Mouse (Mus musculus) kidney, adult 18-20 months (tissue): ENCODE results near the gene Megf9.

Source experiments
- DNase-seq: peaks from one replicate; pipeline ENCODE4 v3.0.0; 2021

Gene Megf9

DNA sequence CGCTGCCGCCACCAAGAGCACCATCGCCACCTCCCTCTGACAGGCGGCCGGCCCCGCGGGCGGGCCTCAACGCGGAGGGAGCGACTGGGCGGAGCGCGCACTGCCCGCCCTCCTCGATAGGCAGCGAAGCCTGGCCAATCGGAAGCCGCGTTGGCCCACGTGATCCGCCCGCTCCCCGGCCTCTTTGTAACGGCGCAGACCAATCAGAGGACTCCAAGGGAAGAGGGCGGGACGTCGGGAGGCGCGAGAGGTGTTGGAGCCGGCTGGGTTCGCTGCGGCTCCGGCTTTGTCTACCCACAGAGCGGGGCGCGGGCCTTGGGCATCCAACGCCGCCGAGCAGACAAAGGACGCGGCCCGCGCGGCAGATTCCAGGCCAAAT lies at the start of gene Megf9:
Gene Megf9, minus strand, starts transcription at position 105 of the 379 bp plus-strand sequence.
- DNase-seq, result peak; percentile 97

DNA sequence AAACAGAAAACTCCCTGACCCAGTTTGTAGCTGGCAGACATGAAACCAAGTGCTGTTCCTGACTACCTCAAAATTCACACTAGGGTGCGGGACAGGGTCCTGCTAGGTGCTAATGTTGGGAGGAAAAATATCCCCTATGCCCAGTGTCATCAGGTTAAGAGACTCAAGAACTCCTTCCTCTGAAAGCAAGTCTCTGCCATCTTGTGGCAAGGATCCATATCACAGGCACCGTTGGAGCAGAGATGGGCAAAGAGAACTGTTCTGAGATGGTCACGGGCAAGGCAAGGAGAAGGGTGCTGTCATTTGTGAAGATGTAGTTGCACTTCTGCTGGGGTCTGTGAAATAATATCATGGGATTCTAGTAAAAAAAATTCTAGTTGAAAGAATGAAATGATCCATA lies 44.9 kb upstream of the Megf9 start:
- peak; percentile 46 for DNase-seq

DNA sequence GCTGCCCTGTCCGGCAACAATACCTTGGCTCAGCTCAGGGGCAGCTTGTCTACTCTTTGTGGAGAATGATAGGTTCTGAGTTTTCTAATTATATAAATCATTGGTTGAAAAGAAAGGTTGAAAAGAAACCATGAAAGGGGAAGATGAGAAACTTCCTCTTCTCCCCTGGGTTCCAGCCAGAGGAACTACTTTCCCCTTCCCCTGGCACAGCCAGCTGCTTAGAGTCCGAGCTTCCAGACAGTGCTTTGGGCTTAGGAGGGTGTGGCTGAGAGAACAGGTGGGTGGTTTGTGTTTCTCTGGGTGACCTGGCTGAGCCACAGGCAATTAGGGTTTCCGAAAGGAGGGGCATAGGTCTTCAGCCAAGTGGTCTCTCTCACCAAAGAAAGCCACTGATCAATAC lies 43.5 kb upstream of the Megf9 start:
- no peak for DNase-seq

DNA sequence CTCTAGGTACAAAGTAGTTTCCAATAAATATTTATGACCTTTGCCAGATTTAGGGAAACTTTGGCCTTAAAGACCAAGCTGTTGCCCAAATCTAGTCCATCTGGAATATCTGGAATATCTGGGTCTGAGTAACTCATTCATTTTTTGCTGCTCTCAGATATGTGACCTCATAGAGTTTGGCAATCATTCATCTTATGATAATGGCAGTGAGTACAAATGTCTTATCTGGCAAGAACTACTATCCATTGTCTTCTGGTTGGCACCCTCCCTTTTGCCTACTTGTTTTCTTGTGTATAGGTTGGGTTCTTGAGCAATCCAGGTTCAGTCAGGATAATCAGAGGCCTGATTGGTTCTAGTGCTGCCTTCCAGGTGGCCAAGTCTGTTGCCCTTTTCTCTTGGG lies 41.3 kb upstream of the Megf9 start:
- no peak for DNase-seq

DNA sequence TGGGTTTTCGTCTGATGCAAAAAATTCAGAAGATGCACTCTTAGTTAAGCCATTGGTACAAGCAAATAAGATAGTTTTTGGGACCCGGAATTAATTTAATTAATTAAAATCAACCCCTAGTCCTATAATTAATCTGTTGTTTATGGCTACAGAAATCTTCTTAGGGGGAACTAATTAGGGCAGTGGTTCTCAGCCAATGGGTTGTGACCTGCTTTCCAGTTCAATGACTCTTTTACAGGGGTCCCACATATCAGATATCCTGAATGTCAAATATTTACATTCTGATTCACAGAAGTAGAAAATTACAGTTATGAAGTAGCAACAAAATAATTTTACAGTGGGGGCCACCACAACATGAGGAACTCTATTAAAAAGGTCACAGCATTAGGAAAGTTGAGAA lies 39.1 kb upstream of the Megf9 start:
- no peak for DNase-seq

DNA sequence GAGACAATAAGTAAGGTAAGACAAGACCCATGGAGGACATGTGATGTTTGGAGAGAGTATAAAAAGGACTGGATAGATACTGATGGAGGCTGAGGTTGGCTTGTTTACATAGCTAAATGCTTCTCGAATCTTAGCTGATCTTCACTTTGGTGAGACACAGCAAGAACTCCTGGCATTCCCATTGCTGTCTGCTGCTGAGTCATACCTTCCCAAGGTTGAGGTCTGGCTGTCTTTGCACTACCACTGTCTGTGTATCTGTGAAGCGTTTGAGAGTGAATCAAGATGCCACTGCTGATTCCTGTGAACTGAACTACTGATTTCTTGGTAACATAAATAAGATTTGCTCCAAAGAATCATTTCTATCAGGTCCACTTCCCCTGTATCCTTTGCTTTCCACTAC lies 19.1 kb upstream of the Megf9 start:
- DNase-seq, result no peak

DNA sequence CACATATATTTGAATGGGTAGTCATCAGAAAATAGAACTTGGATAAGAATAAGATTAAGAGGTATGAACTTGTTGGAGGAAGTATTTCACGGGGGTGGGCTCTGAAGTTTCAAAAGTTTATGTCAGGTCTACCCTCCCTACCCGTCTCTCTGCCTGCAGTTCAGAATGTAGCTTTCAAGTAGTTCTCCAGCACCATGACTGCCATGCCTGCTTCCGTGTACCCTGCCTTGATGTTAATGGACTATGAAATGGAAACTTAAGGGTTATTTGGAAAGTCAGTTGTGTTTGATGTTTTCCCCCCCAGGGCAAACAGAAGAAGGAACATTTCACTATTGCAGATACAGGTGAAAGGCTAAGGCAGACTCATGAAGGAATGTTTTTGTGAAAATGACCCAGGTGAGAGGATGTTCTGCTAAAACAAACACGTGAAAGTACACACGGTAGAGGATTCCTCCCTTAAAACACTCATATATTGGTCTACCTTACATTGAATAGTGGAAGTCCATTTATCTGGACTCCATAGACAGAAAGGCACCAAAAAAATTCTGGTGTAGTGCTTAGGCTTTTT lies 18.5 kb upstream of the Megf9 start:
- DNase-seq, result no peak

DNA sequence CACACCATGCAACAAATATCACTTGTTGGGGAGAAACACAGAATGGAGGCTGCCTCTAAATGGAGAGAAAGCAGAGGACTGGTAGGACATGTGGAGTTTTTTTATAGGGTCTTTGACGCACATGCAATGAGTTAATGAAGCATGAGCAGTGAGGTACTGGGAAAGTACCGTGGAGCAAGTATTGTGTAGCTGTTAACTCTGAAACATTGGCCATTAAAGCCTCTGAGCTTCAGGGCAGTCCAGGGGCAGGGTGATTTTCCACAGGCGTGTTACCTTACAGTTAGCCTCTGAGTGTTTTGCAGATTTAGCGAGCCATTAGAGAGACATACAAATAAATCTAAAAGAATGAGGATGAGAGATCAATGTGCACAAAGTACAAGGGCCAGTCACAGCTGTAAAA lies 17.3 kb upstream of the Megf9 start:
- no peak for DNase-seq

DNA sequence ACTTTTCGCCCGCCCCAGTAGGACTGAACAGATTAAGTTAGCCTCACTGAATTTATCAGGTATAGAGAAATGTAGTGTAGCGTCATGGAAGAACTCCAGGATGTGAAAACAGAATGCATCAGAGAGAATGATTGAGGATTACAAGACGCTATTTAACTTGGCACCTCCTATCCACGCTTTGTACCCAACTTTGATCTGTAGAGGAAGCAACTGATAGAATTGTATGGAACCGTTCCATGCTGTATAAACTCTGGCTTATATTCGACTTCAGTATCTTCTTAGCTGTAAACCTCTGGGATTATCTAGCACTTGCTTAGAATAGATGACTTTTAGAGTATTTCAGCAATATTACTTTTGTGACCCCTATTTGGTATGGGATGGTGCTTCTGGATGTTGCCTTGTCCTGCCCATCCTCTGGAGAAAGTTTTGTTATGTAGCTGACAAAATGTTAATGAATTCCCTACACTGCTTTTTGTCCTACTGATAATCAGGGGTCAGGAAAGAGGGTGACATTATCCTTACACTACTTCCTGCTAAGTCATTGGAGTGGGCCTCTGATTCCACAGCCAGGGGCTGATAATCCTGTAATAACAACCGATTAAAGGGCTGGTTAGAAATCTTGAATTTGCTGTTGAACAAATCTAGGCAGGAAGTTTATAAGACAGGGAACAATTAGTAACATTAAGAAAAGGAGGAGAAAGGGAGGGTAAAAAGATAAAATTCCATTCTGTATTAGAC lies 12.8 kb upstream of the Megf9 start:
- DNase-seq, result no peak

DNA sequence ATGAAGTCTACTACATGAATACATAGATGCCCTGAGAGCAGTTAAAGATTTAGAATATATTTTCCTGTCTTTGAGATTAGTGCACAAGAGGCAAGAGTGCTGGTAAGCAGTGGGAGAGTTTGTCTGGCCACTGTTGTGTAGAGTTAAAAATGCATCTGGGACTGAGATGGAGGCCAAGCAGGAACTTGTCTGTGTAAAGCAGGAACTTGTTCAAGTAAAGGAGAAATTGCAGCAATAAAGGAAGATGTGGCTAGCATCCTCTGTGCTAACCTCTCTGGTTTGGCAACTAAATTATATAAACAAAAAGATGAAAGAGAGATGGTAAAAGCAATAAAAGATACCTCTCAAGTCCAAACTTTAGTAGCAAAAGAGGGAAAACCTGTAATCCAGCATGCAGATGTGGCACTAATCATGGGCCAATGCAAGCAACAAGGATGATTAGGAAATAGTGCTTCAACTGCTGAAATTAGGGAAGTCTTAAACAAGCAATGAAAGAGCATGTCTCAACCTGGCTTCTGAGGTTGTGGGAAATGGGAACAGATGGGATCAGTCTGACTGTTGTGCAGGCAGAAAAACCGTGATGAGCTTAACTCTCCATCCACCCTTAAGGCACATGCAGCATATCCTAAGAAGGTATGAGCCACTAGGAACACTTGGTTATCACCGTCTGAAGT lies 11.2 kb upstream of the Megf9 start:
- DNase-seq, result no peak

DNA sequence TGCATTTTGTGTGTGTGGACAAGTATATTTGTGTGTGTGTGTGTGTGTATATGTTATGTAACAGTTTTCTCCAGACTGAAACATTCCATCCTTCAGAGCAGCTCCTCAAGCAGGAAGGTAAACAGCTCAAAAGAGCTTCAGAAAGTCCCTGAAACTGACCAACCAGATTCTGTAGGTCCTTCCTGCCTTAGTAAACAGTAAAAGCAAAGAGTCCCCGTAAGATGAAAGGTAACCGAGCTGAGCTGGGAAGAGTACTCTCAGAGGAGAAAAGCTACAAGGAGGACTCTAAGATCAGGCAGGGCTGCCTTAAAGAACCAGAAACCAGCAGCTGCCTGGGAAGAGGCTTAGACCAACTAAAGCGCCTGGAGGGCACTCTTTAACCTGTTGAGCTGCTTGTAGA lies 9.6 kb upstream of the Megf9 start:
- DNase-seq, result no peak

DNA sequence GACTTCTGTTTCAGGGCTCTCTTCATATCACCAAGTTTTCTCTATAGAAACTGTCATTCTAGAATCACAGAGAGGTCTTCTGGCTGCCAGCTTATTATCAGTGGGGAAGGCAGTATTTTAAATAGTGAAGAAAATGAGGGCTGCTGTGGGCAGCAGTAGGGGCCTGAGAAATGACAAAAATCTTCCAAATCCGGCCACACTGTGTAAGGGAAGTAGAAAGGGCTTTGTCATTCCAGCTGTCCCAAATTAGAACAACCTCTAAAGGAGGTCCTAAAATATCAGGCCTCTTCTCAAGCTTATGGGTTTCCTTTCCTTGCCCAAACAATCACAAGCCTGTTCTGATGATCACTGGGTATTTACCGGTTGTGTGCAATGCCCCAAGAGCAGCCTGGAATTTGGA lies 7.6 kb upstream of the Megf9 start:
- no peak for DNase-seq

DNA sequence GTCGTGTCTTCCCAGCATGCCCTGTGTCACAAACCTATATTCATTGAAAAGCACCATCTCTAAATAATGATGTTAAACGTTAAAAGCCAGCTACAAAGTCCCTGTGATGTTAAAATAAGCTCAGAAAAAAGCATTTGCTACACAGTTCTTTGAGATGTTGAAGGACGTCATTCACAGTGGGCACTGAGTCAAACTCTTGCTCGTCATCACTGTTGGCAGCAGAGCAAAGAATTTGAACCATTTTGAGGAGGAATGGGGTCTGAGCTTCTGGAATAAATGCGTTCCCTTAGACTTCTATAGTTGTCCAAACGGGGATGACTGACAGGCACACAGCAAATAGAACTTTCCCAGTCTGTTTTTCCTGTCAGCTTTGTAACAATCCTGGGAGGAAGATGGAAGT lies 5.9 kb upstream of the Megf9 start:
- DNase-seq, result no peak

DNA sequence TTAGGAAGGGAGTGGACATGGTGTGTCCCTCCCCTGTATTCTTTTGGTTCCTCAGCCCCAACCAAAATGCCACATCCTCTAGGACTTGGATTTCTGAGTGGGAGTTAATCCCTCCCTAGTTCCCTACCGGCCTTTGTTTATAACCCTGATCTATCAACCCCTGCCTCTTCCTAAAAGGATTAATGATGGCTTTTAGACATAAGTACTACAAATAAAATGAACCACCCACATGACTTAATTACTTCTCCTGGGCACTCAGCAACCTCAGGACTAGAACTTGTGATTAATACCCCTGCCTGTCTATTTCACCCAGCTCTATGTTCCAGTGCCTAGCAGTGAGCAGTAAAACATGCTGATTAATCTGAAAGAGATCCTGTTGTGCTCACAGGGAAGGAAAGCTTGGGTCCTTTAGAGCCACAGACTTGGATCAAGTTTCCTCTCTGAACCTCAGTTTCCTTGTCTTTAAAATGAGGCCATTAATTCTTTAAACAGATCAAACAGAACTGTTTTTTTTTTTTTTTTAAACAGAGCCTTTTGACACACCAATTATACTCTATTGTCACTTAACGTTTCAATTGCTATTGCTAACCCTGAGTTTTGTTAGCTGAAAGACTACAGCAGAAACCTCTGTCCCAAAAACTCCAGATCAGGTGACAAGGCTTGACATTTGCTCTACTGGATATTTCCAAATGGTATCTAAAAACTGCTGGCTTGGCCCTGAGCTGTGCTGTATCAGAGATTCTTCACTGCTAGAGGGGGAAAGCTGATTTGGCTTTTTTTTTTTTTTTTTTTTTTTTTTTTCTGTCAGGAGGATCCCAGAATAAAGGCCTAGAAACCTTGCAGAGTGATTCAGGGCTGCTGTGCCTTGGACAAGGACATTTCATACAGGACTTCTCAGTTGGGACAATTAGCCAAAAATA lies 2.1 kb upstream of the Megf9 start:
- no peak for DNase-seq

DNA sequence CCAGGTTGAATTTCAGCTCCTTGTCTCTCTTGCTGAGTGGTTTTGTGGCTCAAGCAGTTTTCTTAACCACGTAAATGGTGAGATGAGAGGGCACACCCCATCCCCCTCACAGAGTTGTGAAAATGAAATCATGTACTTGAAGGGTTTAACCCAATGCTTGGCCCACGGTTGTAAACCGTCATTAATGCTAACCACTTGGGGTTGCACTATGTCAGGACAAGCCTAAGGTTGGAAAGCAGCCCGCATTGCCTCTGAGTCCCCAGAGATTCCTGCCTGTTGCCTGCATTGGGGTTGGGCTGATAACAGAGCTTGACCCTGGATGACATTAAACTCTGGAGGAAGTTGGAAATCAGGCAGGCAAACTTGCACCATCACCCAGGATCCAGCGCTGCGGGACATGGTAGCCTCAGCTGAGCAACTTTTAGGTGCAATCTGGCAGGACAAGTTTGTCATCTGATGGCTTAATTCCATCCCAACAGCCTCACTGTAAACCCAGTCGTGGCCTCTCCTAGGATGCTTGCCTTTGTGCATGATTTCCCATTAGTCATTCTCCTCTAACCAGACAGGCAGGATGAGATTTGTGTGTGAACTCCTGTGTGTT lies 1.0 kb upstream of the Megf9 start:
- peak; percentile 22 for DNase-seq

DNA sequence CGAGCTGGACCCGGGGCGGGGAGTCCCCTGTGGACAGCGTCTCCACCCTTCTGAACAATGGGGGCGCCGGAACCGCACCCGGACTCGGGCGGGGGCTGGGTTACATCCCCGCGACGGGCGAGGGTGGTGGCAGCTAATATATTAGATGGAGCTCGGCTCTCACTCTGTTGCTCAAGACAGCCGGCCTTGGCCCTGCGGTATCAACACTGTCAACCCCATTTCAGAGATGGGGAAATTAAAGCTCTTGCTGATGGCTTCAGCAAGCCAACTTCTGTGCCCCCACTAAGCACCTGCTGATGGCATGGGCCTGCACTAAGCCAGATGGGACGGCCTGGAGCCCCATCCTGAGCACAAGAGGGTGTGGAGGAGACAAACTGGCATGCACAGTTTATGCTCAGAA lies 494 bp upstream of the Megf9 start:
- no peak for DNase-seq

DNA sequence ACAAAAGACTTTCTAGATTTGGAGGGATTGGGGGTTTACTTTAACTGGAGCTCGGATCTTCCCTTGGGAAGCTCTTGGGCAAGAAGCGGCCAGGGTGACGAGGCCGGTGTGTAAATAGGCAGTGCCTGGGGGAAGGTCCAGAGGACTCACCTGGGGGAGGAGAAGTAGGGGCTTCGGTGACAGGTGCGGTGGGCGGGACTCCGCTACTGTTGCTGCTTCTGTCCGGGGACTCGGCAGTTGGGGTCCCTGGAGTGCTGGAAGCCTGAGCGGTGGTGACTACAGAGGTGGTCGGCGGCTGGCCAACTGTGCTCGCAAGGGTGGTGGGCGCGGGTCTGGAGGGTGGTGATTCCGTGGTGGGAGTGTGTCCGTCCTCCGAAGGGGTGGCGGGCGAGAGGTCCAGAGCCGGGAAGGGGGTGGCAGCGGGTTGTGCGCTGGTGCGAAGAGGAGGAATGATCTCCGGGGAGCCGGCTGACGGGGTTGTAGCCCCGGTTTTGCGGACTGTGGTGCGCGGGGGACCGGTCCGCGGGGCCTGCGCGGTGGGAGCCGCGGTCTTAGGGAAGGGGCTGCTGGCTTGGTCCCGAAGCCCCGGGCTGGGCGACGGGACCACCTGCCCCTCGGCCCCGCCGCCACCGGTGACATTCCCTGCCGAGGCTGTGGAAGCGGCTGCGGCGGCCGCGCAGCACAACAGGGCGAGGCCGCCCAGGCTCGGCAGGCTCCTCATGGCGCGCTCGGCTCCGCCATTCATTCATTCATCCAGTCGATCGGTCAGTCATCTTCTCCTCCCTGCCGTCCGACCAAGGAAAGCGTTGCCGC lies 511 bp downstream of the Megf9 start:
- no peak for DNase-seq

DNA sequence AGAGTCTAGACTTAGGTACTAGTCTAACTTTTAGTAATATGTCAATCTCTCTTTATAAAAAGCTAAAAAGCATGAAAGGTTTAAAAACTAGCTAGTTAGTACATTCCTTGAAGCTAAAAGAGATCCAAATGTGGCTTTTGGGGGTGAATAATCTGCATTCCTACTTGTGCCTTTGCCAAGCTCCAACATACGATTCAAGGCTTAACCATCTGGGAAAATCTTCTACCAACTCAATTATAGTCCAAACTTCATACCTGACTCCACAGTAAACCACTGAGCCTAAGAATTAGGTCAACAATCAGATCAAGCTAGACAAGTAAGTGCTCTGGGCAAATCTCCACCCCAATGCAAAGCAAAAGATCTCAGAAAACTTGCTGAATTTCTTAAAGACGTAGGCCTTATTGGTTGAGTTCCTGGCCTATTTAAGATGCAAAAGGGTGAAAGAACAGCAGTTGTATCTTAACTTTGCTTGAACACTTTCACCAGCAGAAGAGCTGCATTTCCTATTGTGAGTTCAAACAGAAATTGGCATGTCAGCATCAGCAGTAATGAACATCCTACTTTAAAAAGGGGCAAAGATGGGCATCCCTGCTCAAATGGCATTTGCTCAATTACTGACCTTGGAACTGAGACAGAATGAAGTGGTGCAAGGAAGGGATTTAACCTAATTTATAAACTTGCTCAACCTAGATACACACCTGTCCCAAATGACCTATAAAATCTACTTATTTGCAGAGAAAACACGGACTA lies 1.6 kb downstream of the Megf9 start:
- no peak for DNase-seq

DNA sequence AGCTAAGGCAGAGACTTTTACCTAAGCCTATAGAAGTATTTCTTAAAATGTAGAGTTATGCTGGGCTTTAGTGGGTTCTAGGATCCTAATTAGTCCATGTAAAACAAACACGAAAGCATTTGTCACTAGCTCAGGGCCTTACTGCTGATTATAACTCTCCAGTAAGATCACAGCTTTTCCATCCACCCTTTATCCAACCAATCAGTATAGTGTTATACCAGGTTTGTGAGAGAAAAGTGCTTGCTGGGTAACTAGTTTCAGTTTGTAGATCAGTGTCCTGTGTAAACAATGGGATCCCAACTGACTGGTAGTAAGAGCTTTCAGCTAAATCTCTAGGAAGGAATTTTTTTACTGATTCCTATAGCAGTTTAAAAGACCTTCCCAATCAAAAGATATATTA lies 3.8 kb downstream of the Megf9 start:
- no peak for DNase-seq

DNA sequence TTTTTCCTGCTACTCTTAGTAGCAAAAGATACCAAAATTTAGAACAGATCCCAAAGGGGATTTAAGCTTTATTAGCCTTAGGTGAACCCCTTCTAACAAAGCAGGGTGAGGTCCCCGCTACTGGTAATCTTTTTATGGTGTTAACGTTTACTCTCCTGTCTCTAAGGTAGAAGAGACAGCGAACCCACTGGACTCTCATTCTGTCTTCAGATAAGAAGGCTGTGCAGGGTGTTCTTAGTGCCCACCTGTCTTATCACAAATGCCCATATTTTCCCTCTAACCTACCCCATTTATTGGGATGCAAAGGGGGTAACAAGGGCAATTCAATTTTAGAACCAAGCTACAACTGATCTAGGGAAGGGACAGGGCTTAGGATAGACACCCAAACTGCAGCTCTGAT lies 6.2 kb downstream of the Megf9 start:
- no peak for DNase-seq

DNA sequence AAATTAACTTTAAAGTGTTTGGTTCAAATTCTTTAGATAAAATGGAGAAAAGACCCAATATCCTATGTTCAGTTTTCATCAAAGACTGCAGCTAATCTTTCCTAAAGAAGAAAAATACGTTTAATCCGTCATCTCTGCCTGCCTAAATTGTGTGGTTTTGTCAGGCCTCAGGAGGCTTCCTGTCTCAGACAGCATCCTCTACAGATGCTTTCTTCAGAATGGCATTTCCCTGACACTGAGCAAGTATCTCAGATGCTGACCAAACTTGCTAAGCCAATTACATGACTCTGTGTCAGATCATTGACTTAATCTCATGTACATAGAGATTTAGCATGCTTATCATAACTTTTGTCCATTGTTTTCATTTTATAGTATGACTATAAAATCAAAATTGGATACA lies 11.4 kb downstream of the Megf9 start:
- no peak for DNase-seq
